Mouse (Mus musculus) liver, embryonic 14.5 days (tissue): Measurements from ENCODE around the gene Fam193a. TPM values are rescaled to one million over a fixed set of nuclear protein-coding genes. Genes with fewer than 3 reads are reported as not detected.

Experiments
- ATAC-seq: fragments of 200-750 bp; cut with Nextera tagmentation; 2 replicates; pipeline ENCODE4 v1.8.0; 2017; ENCODE audit warnings: moderate number of reproducible peaks, mild to moderate bottlenecking, moderate library complexity; ENCODE audit not compliant: insufficient read depth
- DNase-seq, 3 experiments: peaks; one replicate each; pipeline ENCODE4 v3.0.0-alpha.2; 2012 to 2013; ENCODE audit warnings: low read depth in 3 of 3, low spot score in 3 of 3
- H3K27ac ChIP-seq: fragments of 300-500 bp; sonication (generic); 2 replicates; pipeline ENCODE4 v1.5.1; 2014; ENCODE audit warnings: moderate library complexity, mild to moderate bottlenecking, control low read depth, inconsistent platforms
- H3K27me3 ChIP-seq: fragments of 300-500 bp; sonication (generic); 2 replicates; pipeline ENCODE4 v1.6.1; 2014; ENCODE audit warnings: mild to moderate bottlenecking, low read length, moderate library complexity; ENCODE audit not compliant: control insufficient read depth, insufficient read depth
- H3K36me3 ChIP-seq: fragments of 300-500 bp; sonication (generic); replicated peaks from 2 replicates; pipeline ENCODE4 v1.6.1; 2014; ENCODE audit warnings: low read depth; ENCODE audit not compliant: control insufficient read depth, insufficient read depth
- H3K4me1 ChIP-seq, 2 experiments: fragments of 200-500 bp in 1 of 2; fragments of 300-500 bp in 1 of 2; sonication (generic) in 1 of 2; replicated peaks; 2 replicates each; pipeline ENCODE4 v1.6.1; 2012 to 2014; ENCODE audit warnings: antibody characterized with exemption in 1 of 2, inconsistent platforms in 1 of 2, low read length in 1 of 2; ENCODE audit not compliant: control insufficient read depth in 2 of 2, insufficient read depth in 2 of 2
- H3K4me2 ChIP-seq: fragments of 300-500 bp; sonication (generic); 2 replicates; pipeline ENCODE4 v1.6.1; 2014; ENCODE audit warnings: low read depth, mild to moderate bottlenecking, control low read depth, moderate library complexity
- H3K4me3 ChIP-seq, 2 experiments: fragments of 200-500 bp in 1 of 2; fragments of 300-500 bp in 1 of 2; sonication (generic) in 1 of 2; 2 replicates each; pipeline ENCODE4 v1.5.1; 2012 to 2014; ENCODE audit warnings: low read depth in 2 of 2, low read length in 2 of 2, mild to moderate bottlenecking in 2 of 2, control low read depth in 1 of 2, inconsistent platforms in 1 of 2, moderate library complexity in 1 of 2; ENCODE audit not compliant: insufficient read depth in 1 of 2
- H3K9ac ChIP-seq: fragments of 300-500 bp; sonication (generic); replicated peaks from 2 replicates; pipeline ENCODE4 v1.6.1; 2014; ENCODE audit warnings: mild to moderate bottlenecking, control low read depth, moderate library complexity
- H3K9me3 ChIP-seq: fragments of 300-500 bp; sonication (generic); 2 replicates; pipeline ENCODE4 v1.6.1; 2016; ENCODE audit warnings: low read length, mixed read lengths; ENCODE audit not compliant: control insufficient read depth
- CTCF ChIP-seq: IDR thresholded peaks from 2 replicates; pipeline ENCODE4 v1.5.1; 2016; ENCODE audit warnings: antibody characterized with exemption, low read depth, control low read depth
- EP300 ChIP-seq: IDR thresholded peaks from 2 replicates; pipeline ENCODE4 v1.6.1; 2016; ENCODE audit warnings: antibody characterized with exemption, low read depth
- WGBS: fragments of 180-500 bp; shearing (Covaris S2); extraction: QIAGEN DNeasy Blood & Tissue Kit; methylation state at CpG from one replicate; pipeline ENCODE4 v1.1.7; 2014; ENCODE audit not compliant: insufficient replicate concordance; 5-methylcytosine and 5-hydroxymethylcytosine counted together
- polyA plus RNA-seq, 2 experiments: library from polyadenylated mRNA; depleted of rRNA in 1 of 2; stranded (reverse) in 1 of 2; unstranded in 1 of 2; fragments of >200 nt; fragmentation: Nextera tagmentation in 1 of 2; extraction: Ambion mirVana in 1 of 2; gene quantifications; 2 replicates each; pipeline versions ENCODE4 v1.2.1 to v1.2.3; 2012 to 2014

Fam193a gene
- polyA plus RNA-seq, 2 experiments = 2.9 to 6.4 TPM

- no peak overlapping the region for H3K27ac ChIP-seq
- H3K27me3 ChIP-seq = no peaks in the 10 kb centered on the region
- no peak for ATAC-seq
- TF ChIP-seq CTCF (no peak), EP300 (no peak)
- H3K4me3 ChIP-seq = no peak overlapping the region
- no peaks in the 10 kb centered on the region; the same call in 1 of the 2 replicates for H3K36me3 ChIP-seq
- WGBS = 41% methylated on average over 4 of the region's 4 CpGs
- peaks cover 4 to 5% of the 10 kb centered on the region in 2 experiments; a peak in 3 of 4 replicates for H3K4me1 ChIP-seq
- H3K4me2 ChIP-seq = no peak overlapping the region
- DNase-seq = no peak
- H3K9me3 ChIP-seq = no peaks in the 10 kb centered on the region
- H3K9ac ChIP-seq = no peak overlapping the region
Measured at GRCm38 (mm10) chr5:34410819-34411218, 41.1 kb downstream of the Fam193a start.

GRCm38 (mm10) chr5:34413921-34414320 lies 44.2 kb downstream of the Fam193a start:
- H3K4me1 ChIP-seq = peaks cover 2 to 5% of the 10 kb centered on the region in 2 experiments; a peak in 3 of 4 replicates
- H3K27ac ChIP-seq = no peak overlapping the region
- ATAC-seq (no peak), DNase-seq (no peak)
- WGBS = 81% methylated on average over 2 of the region's 2 CpGs
- TF ChIP-seq EP300 = no peak
- no peak for TF ChIP-seq CTCF
- H3K9ac ChIP-seq = no peak overlapping the region
- no peaks in the 10 kb centered on the region for H3K27me3 ChIP-seq
- no peak overlapping the region for H3K4me3 ChIP-seq
- H3K36me3 ChIP-seq = no peaks in the 10 kb centered on the region; the same call in 1 of the 2 replicates
- no peak overlapping the region for H3K4me2 ChIP-seq
- no peaks in the 10 kb centered on the region for H3K9me3 ChIP-seq

GRCm38 (mm10) chr5:34417251-34418008 lies 47.7 kb downstream of the Fam193a start:
- peaks cover 6% of the 10 kb centered on the region for H3K36me3 ChIP-seq
- H3K4me3 ChIP-seq = no peak overlapping the region
- no peak overlapping the region for H3K9ac ChIP-seq
- DNase-seq (no peak), ATAC-seq (no peak)
- no peak overlapping the region for H3K27ac ChIP-seq
- H3K4me1 ChIP-seq = no peaks in the 10 kb centered on the region
- H3K4me2 ChIP-seq = no peak overlapping the region
- TF ChIP-seq CTCF (no peak), EP300 (no peak)
- no peaks in the 10 kb centered on the region for H3K9me3 ChIP-seq
- no peaks in the 10 kb centered on the region for H3K27me3 ChIP-seq
- 77% methylated on average over 3 of the region's 3 CpGs for WGBS

- DNase-seq (no peak), ATAC-seq (no peak)
- Histone ChIP-seq H3K27me3 (no peaks in the 10 kb centered on the region), H3K27ac (no peak overlapping the region), H3K4me1 (no peaks in the 10 kb centered on the region), H3K4me3 (no peak overlapping the region), H3K36me3 (peaks cover 6% of the 10 kb centered on the region), H3K9ac (no peak overlapping the region), H3K4me2 (no peak overlapping the region), H3K9me3 (no peaks in the 10 kb centered on the region)
- TF ChIP-seq CTCF = no peak
- TF ChIP-seq EP300 = no peak
- WGBS = 60% methylated on average over 1 of the region's 1 CpGs
Measured at GRCm38 (mm10) chr5:34419188-34419587, 49.5 kb downstream of the Fam193a start.

- no peak for DNase-seq
- Histone ChIP-seq H3K4me2 (no peak overlapping the region), H3K4me3 (no peak overlapping the region), H3K36me3 (peaks cover 36% of the 10 kb centered on the region), H3K27me3 (no peaks in the 10 kb centered on the region), H3K9ac (no peak overlapping the region), H3K4me1 (no peaks in the 10 kb centered on the region), H3K27ac (no peak overlapping the region), H3K9me3 (no peaks in the 10 kb centered on the region)
- 82% methylated on average over 3 of the region's 3 CpGs for WGBS
- TF ChIP-seq CTCF = no peak
- TF ChIP-seq EP300 = no peak
- ATAC-seq = no peak
Measured at GRCm38 (mm10) chr5:34430776-34431175, 61.0 kb downstream of the Fam193a start.
